Mouse (Mus musculus) left cerebral cortex, adult 11 months (tissue): ENCODE data around the gene Ptbp1.
A peak's percentile ranks its signal among the peaks of the same experiment; 100 is the strongest.

ENCODE experiments used
- DNase-seq: peaks from one replicate; pipeline ENCODE4 v3.0.0; 2022; ENCODE audit warnings: low spot score

The Ptbp1 gene

GRCm38 (mm10) chr10:79853860-79854795 lies at the start of gene Ptbp1:
Gene Ptbp1 (plus strand): TSS chr10:79854427.
- peak; percentile 99 for DNase-seq

GRCm38 (mm10) chr10:79805636-79806035 lies 48.6 kb upstream of the Ptbp1 start:
- DNase-seq, result no peak

- no peak for DNase-seq
Observed at GRCm38 (mm10) chr10:79806331-79806730, 47.9 kb upstream of the Ptbp1 start.

GRCm38 (mm10) chr10:79806972-79807371 lies 47.3 kb upstream of the Ptbp1 start:
- DNase-seq, result no peak

GRCm38 (mm10) chr10:79807826-79808225 lies 46.4 kb upstream of the Ptbp1 start:
- DNase-seq, result no peak

- DNase-seq, result no peak
Observed at GRCm38 (mm10) chr10:79808728-79809127, 45.5 kb upstream of the Ptbp1 start.

- DNase-seq, result peak; percentile 62
Observed at GRCm38 (mm10) chr10:79811736-79812637, 42.2 kb upstream of the Ptbp1 start.

GRCm38 (mm10) chr10:79814271-79814842 lies 39.9 kb upstream of the Ptbp1 start:
- no peak for DNase-seq

- DNase-seq, result no peak
Observed at GRCm38 (mm10) chr10:79815671-79816494, 38.3 kb upstream of the Ptbp1 start.

- no peak for DNase-seq
Observed at GRCm38 (mm10) chr10:79817111-79817510, 37.1 kb upstream of the Ptbp1 start.

- DNase-seq, result no peak
Observed at GRCm38 (mm10) chr10:79818225-79818624, 36.0 kb upstream of the Ptbp1 start.

- no peak for DNase-seq
Observed at GRCm38 (mm10) chr10:79819606-79820005, 34.6 kb upstream of the Ptbp1 start.

- DNase-seq, result no peak
Observed at GRCm38 (mm10) chr10:79820277-79820676, 34.0 kb upstream of the Ptbp1 start.

- DNase-seq, result no peak
Observed at GRCm38 (mm10) chr10:79820782-79821181, 33.4 kb upstream of the Ptbp1 start, which contains the start of gene Misp. Gene Misp (plus strand): TSS chr10:79820989.

GRCm38 (mm10) chr10:79821731-79822130 lies 32.5 kb upstream of the Ptbp1 start:
- DNase-seq, result no peak

- DNase-seq, result no peak
Observed at GRCm38 (mm10) chr10:79822372-79822771, 31.9 kb upstream of the Ptbp1 start.

GRCm38 (mm10) chr10:79823011-79823410 lies 31.2 kb upstream of the Ptbp1 start:
- no peak for DNase-seq

- no peak for DNase-seq
Observed at GRCm38 (mm10) chr10:79824413-79824812, 29.8 kb upstream of the Ptbp1 start.

- no peak for DNase-seq
Observed at GRCm38 (mm10) chr10:79831583-79831982, 22.6 kb upstream of the Ptbp1 start.

GRCm38 (mm10) chr10:79832026-79832785 lies 22.0 kb upstream of the Ptbp1 start:
- DNase-seq, result no peak

- DNase-seq, result no peak
Observed at GRCm38 (mm10) chr10:79832786-79833181, 21.4 kb upstream of the Ptbp1 start.
